Mouse (Mus musculus): ENCODE results near the gene Mmp17. TPM values are rescaled to one million over a fixed set of nuclear protein-coding genes. Genes with fewer than 3 reads are reported as not detected.
"Not testable (repeated sequence)": the region's sequence is repeated elsewhere in the genome, so short reads cannot be mapped to it uniquely, and the experiment has no call there.

The Mmp17 gene
- polyA plus RNA-seq, 1 experiment from 2014 or later = 4.6 TPM

DNA sequence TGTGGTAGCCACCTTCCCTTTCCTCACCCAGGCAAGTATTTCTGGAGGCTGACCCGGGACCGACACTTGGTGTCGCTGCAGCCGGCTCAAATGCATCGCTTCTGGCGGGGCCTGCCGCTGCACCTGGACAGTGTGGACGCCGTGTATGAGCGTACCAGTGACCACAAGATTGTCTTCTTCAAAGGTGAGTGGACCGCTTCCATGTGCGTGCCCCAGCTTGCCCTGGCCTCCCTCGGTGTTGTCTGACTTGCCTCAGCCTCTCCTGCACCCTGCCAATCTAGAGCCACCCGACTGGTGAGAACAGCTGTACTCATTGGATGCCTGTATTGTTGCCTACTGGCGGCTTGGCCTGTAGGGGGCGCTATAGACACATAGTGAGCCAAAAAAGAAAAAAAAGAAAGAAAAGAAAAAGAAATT is 18.1 kb downstream of the Mmp17 start:
- no peak overlapping the region for H3K27ac ChIP-seq
- peak overlapping the region; percentile 26; the same call in 1 of the 2 replicates for H3K4me2 ChIP-seq (replicated peaks)
- H3K4me1 ChIP-seq (replicated peaks) = no peaks in the 10 kb centered on the region
- no peaks in the 10 kb centered on the region; the same call in 1 of the 2 replicates for H3K36me3 ChIP-seq
- no peaks in the 10 kb centered on the region for H3K27me3 ChIP-seq (replicated peaks)
- H3K9ac ChIP-seq = no peak overlapping the region
- H3K9me3 ChIP-seq = no peaks in the 10 kb centered on the region
- no peak overlapping the region for H3K4me3 ChIP-seq (replicated peaks)
- ATAC-seq = peak; percentile 56
- 42% methylated on average over 16 of the region's 16 CpGs for WGBS

DNA sequence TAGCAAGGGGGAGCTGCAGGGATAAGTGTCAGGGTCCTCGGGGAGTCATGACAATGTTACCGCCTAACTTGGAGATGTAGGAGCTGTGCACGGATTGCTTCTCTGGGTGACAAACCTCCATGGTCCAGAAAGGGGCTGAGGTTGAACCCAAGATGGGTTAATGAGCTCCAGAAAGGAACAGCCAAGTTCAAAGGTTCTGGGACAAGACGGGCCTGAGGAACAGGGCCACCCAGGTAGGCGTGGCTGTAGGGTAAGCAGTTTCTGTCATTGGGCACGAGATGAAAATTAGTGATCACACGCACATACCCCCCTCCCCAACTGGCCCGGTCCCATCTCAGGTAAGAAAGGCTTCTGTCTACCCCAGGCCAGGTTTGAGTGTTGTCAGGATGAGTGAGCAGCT is 23.5 kb downstream of the Mmp17 start:
- Histone ChIP-seq H3K4me1 (replicated peaks) (no peaks in the 10 kb centered on the region), H3K4me2 (replicated peaks) (no peak overlapping the region), H3K27me3 (replicated peaks) (no peaks in the 10 kb centered on the region), H3K9me3 (no peaks in the 10 kb centered on the region), H3K4me3 (replicated peaks) (no peak overlapping the region), H3K9ac (no peak overlapping the region), H3K36me3 (no peaks in the 10 kb centered on the region), H3K27ac (no peak overlapping the region)
- 75% methylated on average over 8 of the region's 8 CpGs for WGBS
- ATAC-seq = no peak

DNA sequence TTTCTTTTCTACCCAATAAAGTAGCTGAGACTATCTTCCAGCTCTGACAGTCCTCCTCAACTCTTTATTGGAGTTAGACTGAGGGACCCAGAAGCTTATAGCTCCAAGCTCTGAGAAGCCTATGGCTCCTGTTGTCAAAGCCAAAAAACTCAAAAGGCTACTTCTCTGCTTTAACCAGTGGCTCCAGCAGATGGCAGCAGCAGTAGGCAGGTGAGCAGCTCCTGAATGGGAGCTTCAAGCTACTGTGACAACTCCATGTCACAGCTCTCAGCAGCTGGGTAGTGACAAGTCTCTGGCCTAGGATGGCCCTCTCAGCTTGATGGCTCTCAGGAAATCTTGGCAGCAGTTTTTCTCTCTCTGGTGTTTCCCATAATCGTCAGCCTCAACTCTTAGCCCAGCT is 27.1 kb downstream of the Mmp17 start:
- ATAC-seq = peak; percentile 78
- Histone ChIP-seq H3K27me3 (replicated peaks) (no peaks in the 10 kb centered on the region), H3K9me3 (no peaks in the 10 kb centered on the region), H3K36me3 (no peaks in the 10 kb centered on the region), H3K9ac (no peak overlapping the region), H3K27ac (no peak overlapping the region), H3K4me3 (replicated peaks) (no peak overlapping the region), H3K4me2 (replicated peaks) (no peak overlapping the region), H3K4me1 (replicated peaks) (no peaks in the 10 kb centered on the region)
- 6% methylated on average over 1 of the region's 1 CpGs for WGBS

DNA sequence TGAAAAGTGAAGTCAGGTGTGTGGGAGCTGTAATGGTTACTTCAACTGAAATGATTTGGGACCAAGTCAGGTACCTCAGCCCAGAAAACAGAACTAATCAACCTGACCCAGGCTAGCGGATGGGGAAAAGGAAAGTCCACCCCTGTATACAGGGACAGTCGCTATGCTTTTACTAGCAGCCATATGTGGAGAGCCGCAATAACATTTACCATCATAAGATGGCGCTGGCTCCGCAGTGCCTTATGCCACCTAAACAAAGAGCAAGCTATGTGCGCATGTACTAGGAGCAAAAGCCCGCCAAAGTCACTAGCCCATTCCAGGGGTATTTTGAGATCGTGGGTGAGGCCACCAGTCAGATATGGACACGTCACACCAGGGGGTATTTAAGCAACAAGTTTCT is 36.6 kb downstream of the Mmp17 start:
- not testable (repeated sequence) for H3K27me3 ChIP-seq (replicated peaks); H3K4me2 ChIP-seq (replicated peaks); H3K27ac ChIP-seq; H3K4me1 ChIP-seq (replicated peaks); H3K9ac ChIP-seq; H3K9me3 ChIP-seq; H3K4me3 ChIP-seq (replicated peaks); H3K36me3 ChIP-seq
- WGBS = 60% methylated on average over 9 of the region's 9 CpGs
- ATAC-seq = peak; percentile 49

DNA sequence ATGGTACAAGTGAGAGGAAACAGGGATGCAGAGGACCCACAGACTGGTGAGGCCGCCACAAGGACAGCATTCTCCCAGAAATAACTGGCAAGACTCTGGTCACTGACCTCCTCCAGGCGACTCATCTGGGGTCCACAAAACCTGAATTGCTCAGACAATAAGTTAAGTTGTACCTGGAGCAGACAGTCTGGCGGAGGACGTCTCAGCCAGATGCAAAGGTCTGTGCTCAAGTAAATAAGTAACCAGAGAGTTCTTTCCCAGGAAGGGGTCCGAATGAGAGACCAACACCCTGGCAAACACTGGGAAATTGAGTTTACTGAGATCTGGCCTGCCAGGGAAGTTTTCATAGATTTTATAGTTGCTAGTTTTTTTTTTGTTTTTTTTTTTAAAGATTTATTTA is 37.4 kb downstream of the Mmp17 start:
- no peak overlapping the region for H3K9ac ChIP-seq
- H3K36me3 ChIP-seq = no peaks in the 10 kb centered on the region
- H3K4me2 ChIP-seq (replicated peaks) = 0 out of 2 replicates have a peak overlapping the region, but pooled peaks have one; percentile 28
- no peaks in the 10 kb centered on the region for H3K9me3 ChIP-seq
- peak; percentile 84 for ATAC-seq
- H3K27me3 ChIP-seq (replicated peaks) = no peaks in the 10 kb centered on the region
- 0 out of 2 replicates have a peak overlapping the region, but pooled peaks have one; percentile 22 for H3K27ac ChIP-seq
- 51% methylated on average over 5 of the region's 5 CpGs for WGBS
- H3K4me3 ChIP-seq (replicated peaks) = no peak overlapping the region
- H3K4me1 ChIP-seq (replicated peaks) = no peaks in the 10 kb centered on the region

DNA sequence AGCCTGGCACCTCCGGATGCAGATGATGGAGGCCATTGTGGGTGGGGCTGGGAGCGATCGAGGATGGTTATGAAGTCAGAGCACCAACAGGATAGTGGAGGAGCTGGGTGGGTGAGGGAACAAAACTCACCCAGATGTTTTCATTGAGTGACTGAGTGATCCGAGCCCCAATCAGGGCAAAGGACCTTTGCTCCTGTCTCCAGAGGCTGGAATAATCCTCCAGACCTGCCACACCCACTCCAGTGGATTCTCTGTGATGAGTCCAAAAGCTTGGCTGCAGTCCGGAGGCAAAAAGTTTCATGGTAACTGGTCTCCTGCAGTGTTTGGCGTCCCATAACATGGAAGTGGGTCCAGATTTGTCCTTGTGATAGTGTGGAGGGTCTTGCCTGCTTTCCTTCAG is 42.1 kb downstream of the Mmp17 start:
- no peak for ATAC-seq
- H3K9ac ChIP-seq = no peak overlapping the region
- no peaks in the 10 kb centered on the region for H3K36me3 ChIP-seq
- WGBS = 83% methylated on average over 6 of the region's 6 CpGs
- H3K4me3 ChIP-seq (replicated peaks) = no peak overlapping the region
- H3K27me3 ChIP-seq (replicated peaks) = no peaks in the 10 kb centered on the region
- no peak overlapping the region for H3K27ac ChIP-seq
- no peak overlapping the region for H3K4me2 ChIP-seq (replicated peaks)
- no peaks in the 10 kb centered on the region for H3K9me3 ChIP-seq
- no peaks in the 10 kb centered on the region for H3K4me1 ChIP-seq (replicated peaks)

DNA sequence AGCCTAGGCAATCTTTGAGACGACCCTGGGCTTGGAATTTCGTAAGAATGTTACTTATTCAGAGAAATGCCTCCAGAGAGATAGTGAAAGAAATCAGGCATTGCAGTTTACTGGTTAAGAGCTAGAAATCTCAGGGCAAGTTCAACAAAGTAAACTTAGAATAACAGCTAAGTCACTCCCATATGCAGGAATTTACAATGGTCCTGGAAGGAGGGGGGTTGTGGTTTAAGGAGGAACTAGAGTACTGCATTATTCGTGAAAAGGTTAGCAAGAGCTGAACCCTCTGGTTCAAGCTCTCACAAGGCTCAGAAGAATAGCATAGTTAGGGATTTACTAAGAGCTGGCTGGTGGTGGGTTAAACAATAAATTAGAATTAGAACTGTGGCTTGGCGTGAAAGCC is 42.6 kb downstream of the Mmp17 start:
- not testable (repeated sequence) for H3K27ac ChIP-seq; H3K4me1 ChIP-seq (replicated peaks); H3K4me3 ChIP-seq (replicated peaks); H3K36me3 ChIP-seq; H3K27me3 ChIP-seq (replicated peaks); H3K4me2 ChIP-seq (replicated peaks); ATAC-seq; H3K9me3 ChIP-seq; H3K9ac ChIP-seq
- WGBS = 79% methylated on average over 4 of the region's 4 CpGs

DNA sequence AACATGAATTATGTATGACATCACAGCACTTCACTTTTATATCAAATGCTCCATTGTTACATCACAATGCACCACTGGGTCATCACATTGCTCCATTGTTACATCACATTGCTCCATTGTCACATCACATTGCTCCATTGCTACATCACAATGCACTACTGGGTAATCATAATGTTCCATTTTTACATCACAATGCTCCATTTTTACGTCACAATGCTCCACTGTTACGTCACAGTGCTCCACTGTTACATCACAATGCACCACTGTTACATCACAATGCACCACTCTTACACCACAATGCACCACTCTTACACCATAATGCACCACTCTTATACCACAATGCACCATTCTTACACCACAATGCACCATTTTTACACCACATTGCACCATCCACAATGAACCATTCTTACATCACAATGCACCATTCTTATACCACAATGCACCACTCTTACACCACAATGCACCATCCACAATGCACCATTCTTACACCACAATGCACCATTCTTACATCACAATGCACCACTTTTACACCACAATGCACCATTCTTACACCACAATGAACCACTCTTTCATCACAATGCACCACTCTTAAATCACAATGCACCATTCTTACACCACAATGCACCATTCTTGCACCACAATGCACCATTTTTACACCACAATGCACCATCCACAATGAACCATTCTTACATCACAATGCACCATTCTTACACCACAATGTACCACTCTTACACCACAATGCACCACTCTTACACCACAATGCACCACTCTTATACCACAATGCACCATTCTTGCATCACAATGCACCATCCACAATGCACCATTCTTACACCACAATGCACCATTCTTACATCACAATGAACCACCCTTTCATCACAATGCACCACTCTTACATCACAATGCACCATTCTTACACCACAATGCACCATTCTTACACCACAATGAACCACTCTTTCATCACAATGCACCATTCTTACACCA is 48.6 kb downstream of the Mmp17 start:
- H3K27ac ChIP-seq; H3K4me1 ChIP-seq (replicated peaks); H3K27me3 ChIP-seq (replicated peaks); ATAC-seq; H3K4me2 ChIP-seq (replicated peaks); H3K9me3 ChIP-seq; H3K9ac ChIP-seq; H3K36me3 ChIP-seq; H3K4me3 ChIP-seq (replicated peaks): not testable (repeated sequence)
- WGBS = 89% methylated on average over 2 of the region's 2 CpGs

DNA sequence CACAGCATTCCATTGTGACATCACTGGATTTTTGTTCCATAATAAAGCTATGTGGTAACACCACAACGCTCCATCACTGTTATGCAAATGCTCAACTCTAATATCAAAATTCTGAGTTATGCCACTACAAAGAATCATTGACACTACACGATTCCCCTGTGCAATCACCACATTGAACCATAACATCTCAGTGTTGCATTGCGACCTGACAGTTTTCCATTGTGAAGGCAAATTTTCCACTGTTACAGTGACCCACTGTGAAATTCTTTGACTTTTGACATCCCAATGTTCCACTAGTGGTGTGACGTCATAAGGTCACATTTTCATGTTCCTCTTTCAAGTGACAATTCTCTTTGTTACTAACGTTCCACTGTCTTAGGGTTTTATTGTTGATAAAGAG is 66.9 kb downstream of the Mmp17 start:
- 90% methylated on average over 5 of the region's 5 CpGs for WGBS
- Histone ChIP-seq H3K4me3 (replicated peaks) (no peak overlapping the region), H3K4me2 (replicated peaks) (no peak overlapping the region), H3K9ac (no peak overlapping the region), H3K9me3 (no peaks in the 10 kb centered on the region), H3K27ac (no peak overlapping the region), H3K4me1 (replicated peaks) (no peaks in the 10 kb centered on the region), H3K36me3 (no peaks in the 10 kb centered on the region), H3K27me3 (replicated peaks) (no peaks in the 10 kb centered on the region)
- ATAC-seq = no peak

DNA sequence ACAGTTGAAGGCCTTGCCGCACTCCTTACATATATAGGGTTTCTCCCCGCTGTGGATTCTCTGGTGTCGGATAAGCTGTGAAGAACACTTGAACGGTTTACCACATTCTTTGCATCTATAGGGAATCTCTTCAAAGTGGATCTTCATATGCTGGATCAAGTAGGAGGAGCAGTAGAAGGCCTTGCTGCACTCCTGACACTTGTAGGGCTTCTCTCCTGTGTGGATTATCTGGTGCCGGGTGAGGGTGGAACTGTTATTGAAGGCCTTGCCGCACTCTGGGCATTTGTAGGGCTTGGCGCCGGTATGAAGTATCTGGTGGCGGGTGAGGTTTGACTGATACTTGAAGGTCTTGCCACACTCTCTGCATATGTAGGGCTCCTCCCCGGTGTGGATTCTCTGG is 73.0 kb downstream of the Mmp17 start:
- Histone ChIP-seq H3K36me3 (peaks cover 27% of the 10 kb centered on the region), H3K9ac (no peak overlapping the region), H3K27me3 (replicated peaks) (no peaks in the 10 kb centered on the region), H3K4me2 (replicated peaks) (no peak overlapping the region), H3K4me3 (replicated peaks) (no peak overlapping the region), H3K4me1 (replicated peaks) (no peaks in the 10 kb centered on the region), H3K27ac (no peak overlapping the region), H3K9me3 (no peaks in the 10 kb centered on the region)
- WGBS = 99% methylated on average over 10 of the region's 10 CpGs
- ATAC-seq = no peak

DNA sequence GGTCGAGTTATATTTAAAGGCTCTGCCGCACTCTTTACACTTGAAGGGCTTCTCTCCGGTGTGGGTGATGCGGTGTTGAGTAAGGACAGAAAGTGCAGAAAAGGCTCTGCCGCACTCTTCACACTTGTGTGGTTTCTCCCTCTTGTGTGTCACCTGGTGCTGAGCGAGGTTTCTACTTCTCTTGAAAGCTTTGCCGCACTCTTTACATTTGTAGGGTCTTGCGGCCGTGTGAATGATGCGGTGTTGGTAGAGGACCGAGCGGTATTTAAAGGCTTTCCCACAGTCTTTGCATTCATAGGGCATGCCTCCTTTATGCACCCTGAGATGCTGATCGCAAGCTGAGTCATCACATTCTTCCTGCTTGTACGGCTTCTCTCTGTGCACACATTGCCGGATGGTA is 74.0 kb downstream of the Mmp17 start:
- WGBS = 93% methylated on average over 15 of the region's 15 CpGs
- Histone ChIP-seq H3K27ac (no peak overlapping the region), H3K36me3 (peaks cover 27% of the 10 kb centered on the region), H3K4me3 (replicated peaks) (no peak overlapping the region), H3K9me3 (no peaks in the 10 kb centered on the region), H3K27me3 (replicated peaks) (no peaks in the 10 kb centered on the region), H3K4me1 (replicated peaks) (no peaks in the 10 kb centered on the region), H3K4me2 (replicated peaks) (no peak overlapping the region), H3K9ac (no peak overlapping the region)
- no peak for ATAC-seq
